Mouse (Mus musculus): ENCODE data around the gene Dnah12. TPM values are rescaled to one million over a fixed set of nuclear protein-coding genes. Genes with fewer than 3 reads are reported as not detected.

Gene Dnah12
- polyA plus RNA-seq, 1 experiment from 2014 or later: 0.61 TPM

Small RNA genes within 50 kb of the gene (microRNA-seq; reads per million reads assigned to microRNA genes)
- 0.50 reads per million for gene Mir7672 (ENCODE audit: borderline number of aligned reads)

Other genes with a start within 250 kb of the Dnah12 start
- 28.0 and 28.9 TPM in 2 replicates for gene Slmap, start 158.3 kb upstream of the Dnah12 start, polyA plus RNA-seq (2014; fragmentation: Nextera tagmentation; extraction: Ambion mirVana)
- gene Dennd6a, start 119.4 kb upstream of the Dnah12 start, polyA plus RNA-seq (2014; fragmentation: Nextera tagmentation; extraction: Ambion mirVana): 27.8 and 28.5 TPM in 2 replicates
- 692 and 697 TPM in 2 replicates for gene Arf4, start 55.2 kb upstream of the Dnah12 start, polyA plus RNA-seq (2014; fragmentation: Nextera tagmentation; extraction: Ambion mirVana)
- 9.6 and 10.1 TPM in 2 replicates for gene Pde12, start 23.4 kb upstream of the Dnah12 start, polyA plus RNA-seq (2014; fragmentation: Nextera tagmentation; extraction: Ambion mirVana)
- 0.54 and 0.55 TPM in 2 replicates for gene Asb14, start 201.3 kb downstream of the Dnah12 start, polyA plus RNA-seq (2014; fragmentation: Nextera tagmentation; extraction: Ambion mirVana)